Mouse (Mus musculus) forebrain, embryonic 11.5 days (tissue): ENCODE data around the gene Frmd4b. TPM values are rescaled to one million over a fixed set of nuclear protein-coding genes. Genes with fewer than 3 reads are reported as not detected.

Experiments used
- ATAC-seq: fragments of 200-750 bp; cut with Nextera tagmentation; replicated peaks from 2 replicates; pipeline ENCODE4 v1.8.0; 2017; ENCODE audit warnings: moderate TSS enrichment; ENCODE audit not compliant: low FRiP score
- DNase-seq: peaks from one replicate; pipeline ENCODE4 v3.0.0-alpha.2; 2017; ENCODE audit warnings: low spot score
- H3K27ac ChIP-seq: fragments of 300-500 bp; sonication (generic); 2 replicates; pipeline ENCODE4 v1.5.1; 2014; ENCODE audit warnings: low read depth, low read length
- H3K27me3 ChIP-seq: fragments of 300-500 bp; sonication (generic); 2 replicates; pipeline ENCODE4 v1.6.1; 2014; ENCODE audit warnings: mild to moderate bottlenecking, low read length, mixed read lengths; ENCODE audit not compliant: control insufficient read depth, insufficient read depth
- H3K36me3 ChIP-seq: fragments of 300-500 bp; sonication (generic); 2 replicates; pipeline ENCODE4 v1.6.1; 2014; ENCODE audit warnings: mild to moderate bottlenecking, low read length, moderate library complexity, mixed read lengths; ENCODE audit not compliant: control insufficient read depth, insufficient read depth
- H3K4me1 ChIP-seq: fragments of 300-500 bp; sonication (generic); replicated peaks from 2 replicates; pipeline ENCODE4 v1.6.1; 2014; ENCODE audit warnings: low read length, mixed read lengths; ENCODE audit not compliant: control insufficient read depth, insufficient read depth
- H3K4me2 ChIP-seq: fragments of 300-500 bp; sonication (generic); 2 replicates; pipeline ENCODE4 v1.6.1; 2014; ENCODE audit warnings: low read depth, mild to moderate bottlenecking, low read length, moderate library complexity, mixed read lengths; ENCODE audit not compliant: severe bottlenecking
- H3K4me3 ChIP-seq: fragments of 300-500 bp; sonication (generic); 2 replicates; pipeline ENCODE4 v1.5.1; 2014; ENCODE audit warnings: low read depth, low read length
- H3K9ac ChIP-seq: fragments of 300-500 bp; sonication (generic); 2 replicates; pipeline ENCODE4 v1.6.1; 2014; ENCODE audit warnings: low read length
- H3K9me3 ChIP-seq: fragments of 300-500 bp; sonication (generic); 2 replicates; pipeline ENCODE4 v1.6.1; 2016; ENCODE audit warnings: low read length, mixed read lengths; ENCODE audit not compliant: control insufficient read depth
- WGBS: fragments of 180-500 bp; shearing (Covaris S2); extraction: QIAGEN DNeasy Blood & Tissue Kit; methylation state at CpG from one replicate; pipeline ENCODE4 v1.1.7; 2014; 5-methylcytosine and 5-hydroxymethylcytosine counted together
- polyA plus RNA-seq: library from polyadenylated mRNA; unstranded; fragments of >200 nt; fragmentation: Nextera tagmentation; extraction: Ambion mirVana; gene quantifications from 2 replicates; pipeline ENCODE4 v1.2.1, GENCODE M21; 2014

Frmd4b gene
- polyA plus RNA-seq, 1 experiment from 2014 or later = 35.7 TPM

DNA sequence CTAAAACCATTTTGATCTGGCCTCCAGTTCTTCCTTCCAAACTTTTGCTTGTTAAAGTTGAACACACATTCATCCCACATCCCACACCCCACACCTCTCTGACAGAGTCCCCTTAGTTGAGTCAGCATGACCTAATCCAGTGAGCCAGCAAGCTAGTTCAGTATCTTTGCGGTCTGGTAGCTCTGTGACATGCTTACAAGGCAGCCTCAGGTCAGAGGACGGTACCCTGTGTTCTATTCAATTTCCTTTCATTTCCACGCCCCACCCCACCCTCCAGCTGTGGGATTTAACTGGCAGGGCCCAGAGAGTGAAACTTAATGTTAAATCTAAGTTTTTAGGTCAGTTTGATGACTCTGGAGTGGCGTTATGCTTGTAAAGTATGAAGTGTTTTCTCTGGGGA lies 170.3 kb downstream of the Frmd4b start:
- WGBS = 48% methylated on average over 4 of the region's 4 CpGs
- DNase-seq (no peak), ATAC-seq (no peak)
- no peaks in the 10 kb centered on the region for H3K36me3 ChIP-seq
- H3K9ac ChIP-seq = no peak overlapping the region
- H3K27ac ChIP-seq = no peak overlapping the region
- no peaks in the 10 kb centered on the region for H3K9me3 ChIP-seq
- no peaks in the 10 kb centered on the region for H3K4me1 ChIP-seq
- H3K27me3 ChIP-seq = no peaks in the 10 kb centered on the region
- no peak overlapping the region for H3K4me3 ChIP-seq
- H3K4me2 ChIP-seq = no peak overlapping the region

DNA sequence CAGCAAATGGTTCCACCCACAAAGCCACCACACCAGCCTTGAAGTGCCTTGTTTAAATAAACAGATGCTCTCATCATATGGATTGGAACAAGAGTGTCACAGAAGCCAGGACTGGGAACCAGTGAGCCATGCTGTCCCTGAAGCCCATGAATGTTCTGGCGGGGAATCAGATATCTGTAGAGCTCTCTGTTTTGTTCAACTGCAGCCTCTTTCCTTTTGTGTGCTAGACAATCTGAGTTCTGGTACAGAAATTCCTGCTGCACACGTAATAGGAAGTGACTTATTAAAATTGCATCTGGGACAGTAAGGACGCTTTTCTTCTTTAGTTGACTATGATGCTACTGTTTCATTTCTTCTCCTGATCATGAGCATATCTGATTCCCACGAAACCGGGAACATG lies 173.2 kb downstream of the Frmd4b start:
- 92% methylated on average over 5 of the region's 5 CpGs for WGBS
- ATAC-seq (no peak), DNase-seq (no peak)
- H3K4me2 ChIP-seq = no peak overlapping the region
- no peak overlapping the region for H3K9ac ChIP-seq
- no peak overlapping the region for H3K27ac ChIP-seq
- H3K4me1 ChIP-seq = peaks cover 6% of the 10 kb centered on the region; the same call in 1 of the 2 replicates
- no peaks in the 10 kb centered on the region for H3K27me3 ChIP-seq
- no peaks in the 10 kb centered on the region for H3K36me3 ChIP-seq
- no peaks in the 10 kb centered on the region for H3K9me3 ChIP-seq
- H3K4me3 ChIP-seq = no peak overlapping the region

DNA sequence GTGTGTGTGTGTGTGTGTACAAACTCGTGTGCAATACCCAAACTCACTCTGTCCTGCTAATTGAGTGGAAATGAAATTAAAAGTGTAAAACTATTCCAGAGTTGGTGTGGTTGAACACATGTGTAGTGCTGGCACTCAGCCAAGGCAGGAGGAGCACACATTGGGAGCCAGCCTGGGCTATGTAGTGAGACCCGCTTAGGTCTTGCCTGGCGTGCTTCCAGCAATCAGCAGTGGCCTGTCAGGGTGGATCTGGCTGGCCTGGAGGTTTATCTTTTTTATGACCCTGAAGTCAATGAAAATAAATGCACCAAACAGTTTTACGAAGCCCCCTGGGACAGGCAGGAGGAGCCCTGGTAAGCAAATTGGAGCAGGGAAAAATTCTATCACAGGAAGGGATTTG lies 173.8 kb downstream of the Frmd4b start:
- DNase-seq = no peak
- no peak overlapping the region for H3K9ac ChIP-seq
- WGBS = 85% methylated on average over 4 of the region's 4 CpGs

DNA sequence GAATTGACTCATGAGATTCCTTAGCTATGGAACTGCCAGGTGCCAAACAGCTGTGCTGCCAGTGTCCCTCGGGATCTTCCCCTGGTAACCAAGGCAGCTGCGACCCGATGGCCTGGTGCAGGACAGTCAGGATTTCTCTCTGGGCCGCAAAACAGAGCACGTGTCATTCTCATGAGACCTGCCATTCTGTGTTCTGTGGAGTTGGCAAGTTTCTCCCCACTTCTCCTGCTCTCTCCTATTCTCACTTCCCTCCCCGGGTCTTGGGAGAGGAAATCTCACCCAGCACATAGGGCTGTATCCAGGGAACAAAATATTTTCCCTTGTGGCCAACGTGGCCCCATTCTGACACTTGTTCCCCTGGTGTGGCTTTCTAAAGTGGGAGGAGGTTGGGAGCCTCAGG lies 176.0 kb downstream of the Frmd4b start:
- Histone ChIP-seq H3K27me3 (no peaks in the 10 kb centered on the region), H3K4me1 (peaks cover 9% of the 10 kb centered on the region), H3K4me3 (no peak overlapping the region), H3K27ac (no peak overlapping the region), H3K9ac (no peak overlapping the region), H3K4me2 (no peak overlapping the region), H3K36me3 (no peaks in the 10 kb centered on the region), H3K9me3 (no peaks in the 10 kb centered on the region)
- DNase-seq = no peak
- no peak for ATAC-seq
- 80% methylated on average over 7 of the region's 7 CpGs for WGBS

More for the DNA sequence above, 173.8 kb downstream of the Frmd4b start:
- no peaks in the 10 kb centered on the region for H3K36me3 ChIP-seq
- H3K9me3 ChIP-seq = no peaks in the 10 kb centered on the region
- H3K4me3 ChIP-seq = no peak overlapping the region
- H3K27me3 ChIP-seq = no peaks in the 10 kb centered on the region
- peaks cover 7% of the 10 kb centered on the region; the same call in 1 of the 2 replicates for H3K4me1 ChIP-seq
- H3K4me2 ChIP-seq = no peak overlapping the region
- no peak overlapping the region for H3K27ac ChIP-seq
- no peak for ATAC-seq

DNA sequence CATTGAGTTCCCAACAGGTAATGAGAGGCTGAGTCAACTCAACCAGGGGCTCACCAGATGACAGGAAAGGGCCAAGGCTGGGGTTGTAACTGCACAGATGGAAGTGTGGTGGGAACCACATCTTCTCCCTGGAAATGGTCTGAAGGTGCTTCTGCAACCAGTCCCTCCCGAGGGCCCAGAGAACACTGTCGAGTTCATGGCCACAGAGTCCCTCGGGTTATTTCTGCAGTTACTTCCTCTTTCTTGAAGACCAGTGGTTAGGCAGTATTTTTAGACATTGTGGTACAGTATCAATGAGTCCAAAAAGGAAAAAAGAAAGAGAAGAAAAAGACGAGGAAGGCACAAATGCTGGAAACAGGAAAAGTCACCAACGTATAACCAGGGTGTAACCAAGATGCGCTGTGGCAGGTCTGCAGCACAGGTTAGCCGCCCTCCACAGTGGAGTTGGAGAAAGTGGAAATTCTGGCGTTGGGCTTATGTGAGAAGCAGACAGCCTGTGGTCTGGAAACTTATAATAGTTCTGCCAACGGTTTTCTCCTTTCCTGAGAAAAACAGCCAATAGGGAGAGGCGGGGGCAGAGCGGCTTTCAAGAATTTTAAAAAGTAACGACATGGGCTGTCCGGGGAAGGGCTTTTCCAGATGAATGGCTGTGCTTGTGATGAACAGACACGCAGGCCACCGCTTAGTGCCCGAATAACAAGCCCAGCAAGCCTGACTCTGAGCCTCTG lies 178.3 kb downstream of the Frmd4b start:
- H3K4me3 ChIP-seq = no peak overlapping the region
- no peak overlapping the region for H3K27ac ChIP-seq
- H3K27me3 ChIP-seq = no peaks in the 10 kb centered on the region
- WGBS = 58% methylated on average over 16 of the region's 16 CpGs
- H3K4me1 ChIP-seq = peaks cover 11% of the 10 kb centered on the region
- H3K9me3 ChIP-seq = no peaks in the 10 kb centered on the region
- DNase-seq (no peak), ATAC-seq (no peak)
- no peaks in the 10 kb centered on the region for H3K36me3 ChIP-seq
- H3K9ac ChIP-seq = no peak overlapping the region
- H3K4me2 ChIP-seq = no peak overlapping the region

DNA sequence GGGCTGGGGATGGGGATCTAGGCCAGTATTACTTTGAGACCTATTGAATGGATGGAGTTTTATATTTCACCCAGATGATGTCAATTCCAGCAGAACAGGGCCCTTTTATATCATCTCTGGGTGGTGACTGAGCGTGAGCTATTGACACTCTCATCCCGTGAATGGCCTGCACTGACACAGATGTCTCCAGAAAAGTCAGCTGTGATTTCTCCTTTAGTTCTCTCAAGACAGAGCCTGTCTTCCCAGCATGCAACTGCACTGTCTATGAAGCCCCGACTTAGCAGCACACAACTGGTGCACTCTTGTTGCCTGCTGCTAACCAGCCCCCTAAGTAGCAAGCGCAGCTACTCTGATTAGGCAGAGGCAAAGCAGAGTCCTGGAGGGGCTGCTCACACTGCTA lies 182.6 kb downstream of the Frmd4b start:
- Histone ChIP-seq H3K9me3 (no peaks in the 10 kb centered on the region), H3K27me3 (no peaks in the 10 kb centered on the region), H3K36me3 (no peaks in the 10 kb centered on the region), H3K4me2 (no peak overlapping the region), H3K9ac (no peak overlapping the region), H3K4me3 (no peak overlapping the region), H3K27ac (no peak overlapping the region), H3K4me1 (peaks cover 11% of the 10 kb centered on the region)
- no peak for ATAC-seq
- 71% methylated on average over 4 of the region's 4 CpGs for WGBS
- no peak for DNase-seq

DNA sequence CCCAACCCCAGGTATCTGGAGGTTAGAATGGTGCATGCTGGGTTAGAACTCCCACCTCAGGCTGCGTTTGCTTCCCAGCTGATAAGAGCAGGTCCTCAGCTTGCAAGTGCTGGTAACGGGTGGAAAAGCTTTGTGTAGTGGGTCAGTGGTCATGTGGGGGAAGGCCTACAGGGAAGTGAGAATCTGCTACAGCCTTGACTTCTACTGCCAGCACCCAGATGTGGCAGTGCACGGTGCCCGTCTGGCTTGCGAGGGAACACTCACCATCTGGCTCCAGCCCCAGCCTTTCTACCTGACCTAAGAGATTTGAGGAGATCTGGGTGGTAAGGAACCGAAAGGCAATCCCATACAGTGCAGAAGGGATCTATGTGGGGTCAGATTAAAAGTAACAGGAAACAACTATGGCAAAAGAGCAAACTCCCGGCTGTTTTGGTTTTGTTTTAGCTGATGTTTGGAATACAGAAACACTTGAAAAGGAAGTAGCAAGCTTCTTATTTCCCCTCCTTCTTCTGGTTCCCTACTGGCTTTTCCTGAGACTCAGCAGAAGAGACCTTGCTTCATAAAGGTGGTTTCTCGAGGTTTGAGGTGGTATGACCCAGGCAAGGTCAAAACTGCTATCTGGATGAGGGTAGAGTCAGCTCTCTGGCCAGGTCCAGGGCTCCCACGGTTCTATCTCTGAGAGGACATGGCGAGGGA lies 185.9 kb downstream of the Frmd4b start:
- no peak overlapping the region for H3K27ac ChIP-seq
- H3K4me2 ChIP-seq = no peak overlapping the region
- no peak for DNase-seq
- H3K4me1 ChIP-seq = peaks cover 6% of the 10 kb centered on the region
- no peak for ATAC-seq
- no peaks in the 10 kb centered on the region for H3K36me3 ChIP-seq
- 93% methylated on average over 10 of the region's 10 CpGs for WGBS
- H3K27me3 ChIP-seq = no peaks in the 10 kb centered on the region
- H3K9ac ChIP-seq = no peak overlapping the region
- no peaks in the 10 kb centered on the region for H3K9me3 ChIP-seq
- no peak overlapping the region for H3K4me3 ChIP-seq

DNA sequence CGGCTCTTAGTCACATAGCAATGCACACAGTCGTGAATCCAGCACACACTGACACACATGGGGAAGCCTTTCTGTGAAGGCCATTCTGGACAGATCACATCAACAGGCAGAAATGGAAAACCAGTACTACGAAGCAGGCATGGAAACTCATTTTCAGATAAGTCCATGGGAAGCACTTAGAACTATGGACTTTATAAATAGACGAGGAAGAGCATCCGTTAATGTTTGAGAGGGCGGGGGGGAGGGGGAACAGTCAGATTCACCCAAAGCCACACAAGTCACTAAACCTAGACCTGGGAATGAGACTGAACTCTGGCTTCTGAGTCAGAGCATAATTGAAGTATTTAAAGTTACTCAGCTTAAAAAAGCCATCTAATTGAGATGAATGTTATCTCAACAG lies 186.8 kb downstream of the Frmd4b start:
- no peaks in the 10 kb centered on the region for H3K27me3 ChIP-seq
- H3K36me3 ChIP-seq = no peaks in the 10 kb centered on the region
- 0 out of 2 replicates have a peak, but pooled peaks cover 3% of the 10 kb centered on the region for H3K4me1 ChIP-seq
- WGBS = 80% methylated on average over 6 of the region's 6 CpGs
- ATAC-seq = no peak
- no peak overlapping the region for H3K4me3 ChIP-seq
- no peak overlapping the region for H3K9ac ChIP-seq
- H3K9me3 ChIP-seq = no peaks in the 10 kb centered on the region
- H3K4me2 ChIP-seq = no peak overlapping the region
- no peak overlapping the region for H3K27ac ChIP-seq
- no peak for DNase-seq
